12 mouse cellular contexts compared by ENCODE assay signal in genomic region chr10:107704443-107704842, GRCm38 (mm10). TPM values are rescaled to one million over a fixed set of nuclear protein-coding genes. Genes with fewer than 3 reads are reported as not detected.
DNase-seq lines count a peak whose midpoint lies in the region; ATAC-seq and TF ChIP-seq lines count a peak whose summit lies in the region.
"Had no signal": no experiment of that assay in that cellular context is flagged by ENCODE, and none has a peak within 500 bp of the region (broad histone marks: within the 10 kb centered on the region; RNA-seq: fewer than 3 reads in every experiment).

No protein-coding gene starts in this region.

- H3K9me3 ChIP-seq in liver, embryonic 11.5 days (ENCODE audit: control insufficient read depth, low read length) = no peaks in the 10 kb centered on the region
- no peaks in the 10 kb centered on the region for H3K9me3 ChIP-seq in MEL (replicated peaks; ENCODE audit: insufficient read depth, low read length)
- H3K9me3 ChIP-seq in intestine, postnatal 0 days (ENCODE audit: control insufficient read depth) = no peaks in the 10 kb centered on the region
- H3K9me3 ChIP-seq: heart, embryonic 10.5 days; limb, embryonic 12.5 days; midbrain, embryonic 13.5 days had no signal

- ATAC-seq in liver, embryonic 11.5 days (replicated peaks; ENCODE audit: low FRiP score) = no peak
- ATAC-seq in intestine, postnatal 0 days = no peak
- ATAC-seq: midbrain, embryonic 13.5 days had no signal

- H3K4me2 ChIP-seq in liver, embryonic 11.5 days = no peak overlapping the region
- no peak overlapping the region for H3K4me2 ChIP-seq in intestine, postnatal 0 days (replicated peaks; ENCODE audit: low read depth)
- H3K4me2 ChIP-seq: limb, embryonic 12.5 days; midbrain, embryonic 13.5 days had no signal

- no peak overlapping the region for H3K9ac ChIP-seq in heart, adult 2 months (ENCODE audit: low read depth, low read length)
- H3K9ac ChIP-seq in liver, adult 2 months (ENCODE audit: low read depth, low read length) = no peak overlapping the region
- H3K9ac ChIP-seq in liver, embryonic 11.5 days (ENCODE audit: low read depth, low read length) = no peak overlapping the region
- no peak overlapping the region for H3K9ac ChIP-seq in MEL (ENCODE audit: control insufficient read depth, low read depth, low read length, poor library complexity, severe bottlenecking)
- H3K9ac ChIP-seq in intestine, postnatal 0 days (ENCODE audit: low read depth, low read length) = no peak overlapping the region
- H3K9ac ChIP-seq: limb, embryonic 12.5 days; midbrain, embryonic 13.5 days had no signal

- intact Hi-C loops in heart, adult 2 months (cut with DNase I) = loop anchor here (1.0 kb wide), 1 partner anchor 261 kb away; no protein-coding TSS in a partner anchor

- H3K36me3 ChIP-seq in heart, adult 2 months (ENCODE audit: control insufficient read depth, insufficient read depth, low read length) = no peaks in the 10 kb centered on the region
- no peaks in the 10 kb centered on the region for H3K36me3 ChIP-seq in liver, adult 2 months (ENCODE audit: control insufficient read depth, insufficient read depth, low read length)
- no peaks in the 10 kb centered on the region for H3K36me3 ChIP-seq in liver, embryonic 11.5 days (ENCODE audit: control insufficient read depth, insufficient read depth, low read length)
- no peaks in the 10 kb centered on the region for H3K36me3 ChIP-seq in MEL (ENCODE audit: control insufficient read depth in 1 of 2, insufficient read depth in 2 of 2, low read length in 2 of 2)
- H3K36me3 ChIP-seq in intestine, postnatal 0 days (ENCODE audit: control insufficient read depth, insufficient read depth) = no peaks in the 10 kb centered on the region
- H3K36me3 ChIP-seq: heart, embryonic 10.5 days; limb, embryonic 12.5 days; midbrain, embryonic 13.5 days had no signal

- 41% methylated on average over 3 of the region's 3 CpGs for WGBS in heart, adult 2 months
- 35% methylated on average over 3 of the region's 3 CpGs for WGBS in liver, adult 2 months
- 43% methylated on average over 3 of the region's 3 CpGs for WGBS in liver, embryonic 11.5 days
- 27% methylated on average over 3 of the region's 3 CpGs for WGBS in intestine, postnatal 0 days

- TF ChIP-seq EP300 in heart, adult 2 months (IDR thresholded peaks at IDR 0.05; ENCODE audit: insufficient read depth, low read depth, low read length) = no peak
- no peak for TF ChIP-seq EP300 in MEL (IDR thresholded peaks at IDR 0.05; ENCODE audit: low read depth in 1 of 2, low read length in 2 of 2)

- no peak overlapping the region for H3K4me3 ChIP-seq in heart, adult 2 months
- H3K4me3 ChIP-seq in liver, adult 2 months (ENCODE audit: insufficient read depth, low read depth, low read length) = no peak overlapping the region
- H3K4me3 ChIP-seq in liver, embryonic 11.5 days (ENCODE audit: low read depth, low read length) = no peak overlapping the region
- H3K4me3 ChIP-seq in MEL (ENCODE audit: control insufficient read depth in 1 of 2, insufficient read depth in 1 of 2, low read depth in 2 of 2, low read length in 2 of 2) = no peak overlapping the region
- no peak overlapping the region for H3K4me3 ChIP-seq in intestine, postnatal 0 days (ENCODE audit: low read depth, low read length)
- H3K4me3 ChIP-seq: heart, embryonic 10.5 days; limb, embryonic 12.5 days; midbrain, embryonic 13.5 days had no signal

- no peaks in the 10 kb centered on the region for H3K79me2 ChIP-seq in heart, adult 2 months (replicated peaks; ENCODE audit: control insufficient read depth, insufficient read depth, low read length)
- no peaks in the 10 kb centered on the region for H3K79me2 ChIP-seq in liver, adult 2 months (ENCODE audit: control insufficient read depth, insufficient read depth, low read length)
- no peaks in the 10 kb centered on the region for H3K79me2 ChIP-seq in MEL (ENCODE audit: control insufficient read depth, insufficient read depth, low read length, poor library complexity)

- no peak for DNase-seq in heart, adult 2 months
- DNase-seq in heart, adult 9 months (ENCODE audit: low spot score in 2 of 2) = no peak
- peak; percentile 3 for DNase-seq in liver, adult 2 months (ENCODE audit: extremely low read depth, low read depth, low spot score)
- no peak for DNase-seq in liver, embryonic 11.5 days (ENCODE audit: low spot score)
- peak; percentile 3 for DNase-seq in MEL (ENCODE audit: low read depth, low spot score)
- DNase-seq in thymus, postnatal 14 days = no peak
- DNase-seq in yolk sac, embryonic 10.5 days (ENCODE audit: low spot score) = no peak

- peak; percentile 41 for TF ChIP-seq RAD21 in MEL (IDR thresholded peaks at IDR 0.05; ENCODE audit: low read depth, low read length)

- TF ChIP-seq POLR2A in heart, adult 2 months (IDR thresholded peaks at IDR 0.05; ENCODE audit: insufficient read depth, low read depth, low read length) = no peak
- no peak for TF ChIP-seq POLR2A in liver, adult 2 months (IDR thresholded peaks at IDR 0.05; ENCODE audit: extremely low read depth, insufficient read depth, low read length)
- no peak for TF ChIP-seq POLR2A in MEL (IDR thresholded peaks at IDR 0.05; ENCODE audit: control insufficient read depth in 1 of 2, insufficient read depth in 1 of 2, low read depth in 1 of 2, low read length in 2 of 2, poor library complexity in 1 of 2)

- no peaks in the 10 kb centered on the region for H3K4me1 ChIP-seq in heart, adult 2 months (ENCODE audit: control insufficient read depth, insufficient read depth, low read length)
- H3K4me1 ChIP-seq in liver, adult 2 months (ENCODE audit: control insufficient read depth, insufficient read depth, low read length) = no peaks in the 10 kb centered on the region
- no peaks in the 10 kb centered on the region for H3K4me1 ChIP-seq in liver, embryonic 11.5 days (replicated peaks; ENCODE audit: control insufficient read depth, insufficient read depth, low read length)
- no peaks in the 10 kb centered on the region for H3K4me1 ChIP-seq in MEL (ENCODE audit: control insufficient read depth in 1 of 2, insufficient read depth in 2 of 2, low read length in 2 of 2)
- H3K4me1 ChIP-seq in intestine, postnatal 0 days (replicated peaks; ENCODE audit: control insufficient read depth, insufficient read depth, low read length) = no peaks in the 10 kb centered on the region
- H3K4me1 ChIP-seq: heart, embryonic 10.5 days; limb, embryonic 12.5 days; midbrain, embryonic 13.5 days had no signal

- H3K27ac ChIP-seq in heart, adult 2 months = no peak overlapping the region
- no peak overlapping the region for H3K27ac ChIP-seq in liver, adult 2 months (replicated peaks; ENCODE audit: insufficient read depth, low read depth, low read length)
- H3K27ac ChIP-seq in liver, embryonic 11.5 days (ENCODE audit: low read depth, low read length) = no peak overlapping the region
- H3K27ac ChIP-seq in MEL (ENCODE audit: control insufficient read depth, low read depth, low read length) = no peak overlapping the region
- no peak overlapping the region for H3K27ac ChIP-seq in intestine, postnatal 0 days (ENCODE audit: low read depth, low read length)
- H3K27ac ChIP-seq: heart, embryonic 10.5 days; limb, embryonic 12.5 days; midbrain, embryonic 13.5 days had no signal

- peak; percentile 70 for TF ChIP-seq CTCF in heart, adult 2 months (IDR thresholded peaks at IDR 0.05)
- TF ChIP-seq CTCF in liver, adult 2 months (IDR thresholded peaks at IDR 0.05; ENCODE audit: low read depth, low read length) = no peak
- peak in 1 of 3 experiments; percentile 35; a peak in 2 of 6 replicates for TF ChIP-seq CTCF in MEL (IDR thresholded peaks at IDR 0.05 in 2 of 3, conservative IDR thresholded peaks at IDR 0.05 in 1 of 3; ENCODE audit: control insufficient read depth in 1 of 3, insufficient read depth in 1 of 3, low read depth in 2 of 3, low read length in 3 of 3, poor library complexity in 1 of 3, severe bottlenecking in 1 of 3)
- peak; percentile 66 for TF ChIP-seq CTCF in intestine, postnatal 0 days (IDR thresholded peaks at IDR 0.05; ENCODE audit: low read depth)

- no peaks in the 10 kb centered on the region for H3K27me3 ChIP-seq in heart, adult 2 months (ENCODE audit: control insufficient read depth, insufficient read depth, low read length)
- H3K27me3 ChIP-seq in liver, adult 2 months (ENCODE audit: control insufficient read depth, insufficient read depth, low read length) = no peaks in the 10 kb centered on the region
- no peaks in the 10 kb centered on the region for H3K27me3 ChIP-seq in liver, embryonic 11.5 days (replicated peaks; ENCODE audit: control insufficient read depth, insufficient read depth, low read length)
- H3K27me3 ChIP-seq in MEL (ENCODE audit: control insufficient read depth in 1 of 2, insufficient read depth in 2 of 2, low read length in 2 of 2) = no peaks in the 10 kb centered on the region
- H3K27me3 ChIP-seq in intestine, postnatal 0 days (replicated peaks; ENCODE audit: control insufficient read depth, insufficient read depth, low read length) = no peaks in the 10 kb centered on the region
- H3K27me3 ChIP-seq: limb, embryonic 12.5 days; midbrain, embryonic 13.5 days had no signal

TF ChIP-seq in MEL, 35 proteins besides CTCF, POLR2A, EP300 and RAD21:
- TF ChIP-seq RCOR1 (IDR thresholded peaks at IDR 0.05; ENCODE audit: low read depth, low read length) (no peak), SMC3 (IDR thresholded peaks at IDR 0.05; ENCODE audit: low read depth, low read length) (peak; percentile 36), GATA1 (IDR thresholded peaks at IDR 0.05; ENCODE audit: low read depth, low read length) (no peak), POLR2AphosphoS2 (IDR thresholded peaks at IDR 0.05; ENCODE audit: low read length) (no peak), TAL1 (IDR thresholded peaks at IDR 0.05; ENCODE audit: low read length) (no peak), ZNF384 (IDR thresholded peaks at IDR 0.05; ENCODE audit: low read depth, low read length) (peak; percentile 69), ETS1 (IDR thresholded peaks at IDR 0.05; ENCODE audit: low read depth, low read length) (no peak), NELFE (IDR thresholded peaks at IDR 0.05; ENCODE audit: low read depth, low read length) (no peak)

RNA-seq across cellular contexts. Expression of gene Ptprq, which starts 15.4 kb away (rescaled TPM):
- not detected for total RNA-seq in heart, adult 2 months (2021)
- not detected in 2 replicates for polyA plus RNA-seq in heart, adult 2 months (2012; rRNA removed)
- total RNA-seq in liver, adult 2 months (2014; rRNA removed) = under 0.01 TPM in 1 of 2 replicates, not detected in the other
- not detected in 2 replicates for polyA plus RNA-seq in liver, adult 2 months (2012; rRNA removed)
- not detected in 2 replicates for polyA plus RNA-seq in liver, embryonic 11.5 days (2014; fragmentation: Nextera tagmentation; extraction: Ambion mirVana)
- not detected in 2 replicates for total RNA-seq in MEL (2012; rRNA removed)
- polyA plus RNA-seq in MEL (2012; ENCODE audit: insufficient read depth in 1 of 2, insufficient read length in 2 of 2, low read depth in 1 of 2, low replicate concordance in 2 of 2, missing spikeins in 1 of 2) = not detected
- polyA plus RNA-seq in intestine, postnatal 0 days (2015; fragmentation: Nextera tagmentation; extraction: Ambion mirVana) = not detected in 2 replicates
- polyA plus RNA-seq: intestine, embryonic 14.5 days had no signal

Comparison
In these comparisons a context has a peak if more than half of its experiments do, and no peak if none do; other contexts are left out.
1. DNase-seq: peak in liver, adult 2 months (single experiment) and MEL (single experiment); none in heart, adult 2 months (0 of 2), heart, adult 9 months (0 of 2), liver, embryonic 11.5 days (single experiment), thymus, postnatal 14 days (single experiment) and yolk sac, embryonic 10.5 days (single experiment).